Mouse (Mus musculus) cerebral cortex, adult 2 months (tissue): Measurements from ENCODE around the gene Esrrg.

Source experiments
- WGBS: fragments of 180-500 bp; shearing (Covaris S2); methylation state at CpG from one replicate; pipeline ENCODE4 v1.1.7; 2018; 5-methylcytosine and 5-hydroxymethylcytosine counted together

The Esrrg gene

DNA sequence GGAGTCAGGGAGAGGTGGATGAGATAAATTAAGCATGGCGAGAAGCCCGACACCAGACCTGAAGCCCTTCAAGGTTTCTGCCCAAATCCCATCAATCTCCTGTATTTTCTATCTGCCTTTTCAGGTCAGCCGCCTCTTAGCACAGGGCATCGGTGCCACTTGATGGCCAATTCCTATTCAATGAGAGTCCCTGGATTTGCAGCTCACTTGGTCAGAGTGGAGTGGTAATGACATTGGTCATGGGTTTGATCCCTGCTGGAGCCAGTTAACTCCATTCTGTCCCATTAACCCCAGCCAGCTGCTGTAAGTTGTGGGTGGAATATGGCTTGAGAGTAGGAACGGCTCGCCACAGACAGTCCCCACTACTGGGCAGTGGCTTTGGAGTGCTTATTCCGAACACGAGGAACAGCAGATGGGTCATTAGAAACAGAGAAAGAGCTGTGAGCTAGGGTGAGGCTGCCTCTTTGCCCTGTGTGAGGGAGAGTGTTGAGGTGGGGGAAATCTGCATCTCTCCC, 101.9 kb downstream of the Esrrg start:
- 92% methylated on average over 8 of the region's 8 CpGs for WGBS

- WGBS, result 55% methylated on average over 3 of the region's 3 CpGs
These were observed 112.4 kb downstream of the Esrrg start for GRCm38 (mm10) chr1:187721035-187721434.

GRCm38 (mm10) chr1:187722016-187722415, 113.4 kb downstream of the Esrrg start:
- WGBS, result 56% methylated on average over 9 of the region's 9 CpGs

GRCm38 (mm10) chr1:187724651-187725050, 116.1 kb downstream of the Esrrg start:
- 56% methylated on average over 1 of the region's 1 CpGs for WGBS

GRCm38 (mm10) chr1:187725351-187725750, 116.8 kb downstream of the Esrrg start:
- WGBS, result 92% methylated on average over 1 of the region's 1 CpGs

DNA sequence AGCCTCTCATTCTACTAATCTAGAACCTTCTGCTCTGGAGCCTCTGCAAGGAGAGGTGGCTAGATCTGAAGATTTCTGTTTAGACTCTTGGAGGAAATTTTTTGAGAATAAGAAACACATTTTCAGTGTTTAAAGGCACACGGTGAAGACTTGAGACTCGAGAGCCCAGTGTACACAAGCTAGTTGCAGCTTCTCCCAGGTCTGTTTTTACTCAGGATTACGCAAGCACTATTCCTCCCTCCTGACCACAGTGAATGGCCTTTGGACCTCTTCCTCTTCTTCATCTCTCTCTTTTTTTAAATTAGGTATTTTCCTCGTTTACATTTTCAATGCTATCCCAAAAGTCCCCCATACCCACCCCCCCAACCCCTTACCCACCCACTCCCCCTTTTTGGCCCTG, 122.6 kb downstream of the Esrrg start:
- whole genome bisulfite sequencing, result 94% methylated on average over 4 of the region's 4 CpGs

DNA sequence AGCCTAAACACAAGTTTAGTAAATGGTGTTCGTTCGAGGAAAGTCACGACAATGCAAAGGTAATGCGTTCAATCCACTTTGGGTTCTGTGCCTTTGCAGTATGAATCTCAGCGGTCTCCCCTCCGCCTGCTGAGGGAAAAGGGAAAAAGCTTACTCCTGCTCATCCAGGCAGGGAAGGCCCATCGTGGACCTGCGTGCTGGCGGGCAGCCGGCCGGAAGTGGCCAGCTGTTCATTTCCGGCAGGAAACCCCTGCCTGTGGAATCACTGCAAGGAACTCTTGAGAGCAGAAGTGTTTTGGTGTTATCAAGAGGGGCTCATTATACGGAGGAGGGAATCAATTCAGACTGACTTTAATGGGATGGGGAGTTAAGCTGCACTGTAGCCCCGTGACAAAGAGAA, 127.9 kb downstream of the Esrrg start:
- 70% methylated on average over 14 of the region's 14 CpGs for WGBS

DNA sequence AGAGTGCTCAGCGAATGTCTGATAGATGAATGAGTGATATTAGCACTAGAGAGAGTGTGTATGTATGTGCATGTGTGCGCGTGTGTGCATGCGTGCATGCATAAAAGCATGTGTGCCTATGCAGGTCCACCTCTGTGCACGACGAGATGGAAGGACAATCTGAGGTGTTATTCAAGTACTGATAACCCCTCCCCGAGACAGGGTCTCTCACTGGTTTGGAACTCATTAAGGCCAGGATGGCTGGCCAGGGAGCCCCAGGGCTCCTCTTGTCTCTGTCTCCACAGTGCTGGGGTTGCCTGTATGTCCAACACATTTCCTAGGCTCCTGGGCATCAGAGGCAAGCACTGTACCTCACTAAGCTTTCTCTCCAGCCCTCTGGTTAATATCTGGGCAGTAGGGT, 128.7 kb downstream of the Esrrg start:
- 96% methylated on average over 7 of the region's 7 CpGs for WGBS

- WGBS, result 73% methylated on average over 12 of the region's 12 CpGs
These were observed 131.9 kb downstream of the Esrrg start for GRCm38 (mm10) chr1:187740531-187740930.

GRCm38 (mm10) chr1:187741306-187741705, 132.7 kb downstream of the Esrrg start:
- 93% methylated on average over 7 of the region's 7 CpGs for WGBS

- 87% methylated on average over 8 of the region's 8 CpGs for WGBS
These were observed 133.5 kb downstream of the Esrrg start for GRCm38 (mm10) chr1:187742071-187742470.

DNA sequence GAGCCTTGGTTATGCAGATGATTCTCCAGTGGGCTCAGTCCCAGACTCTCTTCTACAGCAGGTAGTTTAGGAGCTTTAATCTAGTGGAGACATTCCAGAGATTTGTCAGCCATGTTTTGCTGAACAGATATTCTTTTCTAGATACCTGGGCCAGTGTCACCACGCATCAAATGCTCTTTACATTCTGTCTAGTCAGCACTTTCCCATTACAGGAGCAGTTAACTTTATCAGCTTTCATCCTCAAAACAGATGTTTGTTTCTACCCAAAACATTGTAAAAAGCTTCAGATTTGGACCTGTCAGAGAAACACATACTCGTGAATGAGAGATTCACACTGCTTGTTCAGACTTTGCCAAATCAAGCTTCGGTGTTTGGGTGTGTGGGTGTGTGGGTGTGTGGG, 140.7 kb downstream of the Esrrg start:
- 73% methylated on average over 3 of the region's 3 CpGs for WGBS

- 68% methylated on average over 5 of the region's 5 CpGs for WGBS
These were observed 141.3 kb downstream of the Esrrg start for GRCm38 (mm10) chr1:187749931-187750330.

DNA sequence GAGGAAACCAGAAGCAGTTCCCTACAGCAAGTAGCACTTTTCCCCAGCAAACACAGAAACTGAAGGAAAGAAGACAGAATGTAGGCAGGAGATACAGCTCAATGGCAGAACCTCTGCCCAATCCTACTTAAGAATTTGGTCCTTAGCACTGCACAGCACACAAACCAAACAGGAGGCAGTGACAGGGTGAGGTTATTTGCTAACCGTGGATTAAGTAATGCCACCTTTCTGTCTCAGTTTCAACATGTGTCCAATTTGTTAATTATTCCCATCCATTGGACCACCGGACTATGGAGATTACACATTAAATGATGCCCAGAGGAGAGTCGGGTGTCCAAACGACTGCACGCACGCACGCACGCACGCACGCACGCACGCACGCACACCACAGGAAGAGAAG, 146.9 kb downstream of the Esrrg start:
- WGBS, result 93% methylated on average over 13 of the region's 13 CpGs

DNA sequence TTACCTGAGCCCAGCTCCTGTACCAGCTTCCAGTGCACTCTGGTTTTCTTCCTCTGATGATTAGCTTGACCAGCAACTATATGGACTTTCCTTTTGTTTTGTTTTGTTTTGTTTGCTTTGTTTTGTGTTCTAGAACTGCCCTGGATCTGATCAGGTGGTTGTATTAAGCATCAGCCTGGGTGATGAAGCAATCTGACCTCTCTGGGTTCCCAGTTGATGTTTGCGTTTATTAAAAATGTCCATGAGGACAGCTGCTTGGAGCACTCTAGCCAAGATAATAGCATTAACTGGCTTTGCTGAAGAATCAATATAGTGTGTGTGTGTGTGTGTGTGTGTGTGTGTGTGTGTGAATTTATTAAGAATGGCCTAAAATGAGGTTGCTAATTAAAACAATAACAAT, 149.4 kb downstream of the Esrrg start:
- 86% methylated on average over 1 of the region's 1 CpGs for WGBS

DNA sequence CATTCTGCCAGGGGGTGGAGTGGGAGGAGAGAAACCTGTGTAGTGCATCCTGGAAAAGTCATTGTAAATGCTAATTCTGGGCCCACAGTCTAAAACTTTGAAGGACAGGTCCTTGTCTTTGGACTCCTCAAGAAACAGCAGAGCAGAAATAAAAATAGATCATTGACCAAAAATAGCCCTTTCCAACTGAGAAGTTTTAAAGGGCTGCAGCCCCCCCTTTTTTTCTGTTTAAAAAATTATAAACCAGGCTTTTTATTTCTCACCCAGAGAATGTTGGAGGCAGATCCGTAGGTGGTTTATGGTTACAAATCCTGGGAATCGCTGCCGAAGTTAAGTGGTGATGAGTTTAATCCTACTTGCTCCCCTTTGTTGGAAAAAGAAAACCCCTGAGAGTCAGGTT, 150.0 kb downstream of the Esrrg start:
- 35% methylated on average over 3 of the region's 3 CpGs for WGBS

DNA sequence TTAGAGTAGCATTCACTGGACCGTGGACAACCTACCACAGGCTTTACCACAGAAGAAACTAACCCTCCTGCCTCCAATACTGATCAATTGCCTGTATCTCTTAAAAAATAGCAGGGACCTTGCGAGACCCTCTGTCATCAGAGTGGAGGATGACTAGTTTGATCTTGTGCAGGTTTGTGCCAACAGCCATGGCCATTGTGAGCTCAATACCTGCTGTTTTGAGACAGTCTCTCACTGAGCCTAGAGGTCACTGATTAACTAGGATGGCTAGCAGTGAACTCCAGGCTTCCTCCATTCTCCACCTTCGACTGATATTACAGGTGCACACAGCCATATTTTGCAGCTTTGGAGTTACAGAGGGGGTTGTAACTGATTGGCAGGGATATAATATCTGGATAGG, 150.9 kb downstream of the Esrrg start:
- 89% methylated on average over 3 of the region's 3 CpGs for WGBS

GRCm38 (mm10) chr1:187762641-187763450, 154.3 kb downstream of the Esrrg start:
- WGBS, result 77% methylated on average over 5 of the region's 5 CpGs

DNA sequence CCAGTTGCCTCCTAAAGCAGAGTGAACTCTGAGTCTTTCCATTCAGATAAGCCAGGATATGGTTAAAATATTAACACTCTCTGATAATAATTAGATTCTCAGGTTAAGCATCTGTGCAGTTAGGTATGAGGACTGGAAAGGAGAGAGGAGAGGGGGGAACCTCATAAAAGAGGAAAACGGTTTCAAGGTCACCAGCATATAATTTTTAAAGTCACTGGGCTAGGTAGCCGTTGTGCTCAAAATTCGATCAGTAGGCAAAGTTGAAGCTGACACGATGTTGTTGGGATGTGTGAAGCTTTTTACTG, 154.8 kb downstream of the Esrrg start:
- 90% methylated on average over 4 of the region's 4 CpGs for WGBS

- 83% methylated on average over 3 of the region's 3 CpGs for WGBS
These were observed 155.2 kb downstream of the Esrrg start for GRCm38 (mm10) chr1:187763821-187764220.

GRCm38 (mm10) chr1:187765577-187765976, 157.0 kb downstream of the Esrrg start:
- 74% methylated on average over 5 of the region's 5 CpGs for WGBS

DNA sequence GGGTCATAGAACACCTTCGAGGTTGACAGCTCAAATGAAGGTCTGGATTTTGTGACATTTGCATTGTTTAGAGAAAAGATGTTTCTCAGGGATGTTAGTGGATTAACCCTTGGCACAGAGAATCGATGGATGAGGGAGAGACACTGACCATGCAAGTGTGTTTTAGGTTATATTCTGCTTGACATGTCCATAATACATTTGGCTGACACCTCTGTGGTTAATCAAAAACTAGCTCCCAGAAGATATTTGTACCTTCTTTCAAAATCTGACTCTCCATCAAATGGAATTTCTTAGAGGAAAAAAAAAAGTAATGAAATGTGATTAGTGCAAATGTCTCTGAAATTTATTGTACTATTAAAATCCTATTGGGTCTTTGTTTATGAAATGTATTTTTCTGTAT, 158.8 kb downstream of the Esrrg start:
- 80% methylated on average over 2 of the region's 2 CpGs for WGBS

DNA sequence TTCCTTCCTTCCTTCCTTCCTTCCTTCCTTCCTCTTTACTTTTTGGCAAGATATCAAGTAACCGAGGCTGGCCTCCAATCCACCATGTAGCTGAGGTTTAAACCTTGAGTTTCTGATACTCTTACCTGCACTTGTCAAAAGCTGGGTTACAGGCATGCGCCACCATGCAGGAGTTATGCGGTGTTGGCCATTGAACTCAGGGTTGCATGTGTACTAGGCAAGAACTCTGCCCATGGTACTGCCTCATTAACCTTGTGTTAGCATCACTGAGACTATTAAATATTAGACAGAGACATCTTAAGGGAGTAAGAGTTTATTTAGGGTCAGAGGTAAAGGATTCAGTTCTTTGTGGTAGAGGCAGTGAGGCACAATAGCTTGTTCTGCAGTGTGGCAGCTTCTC, 161.6 kb downstream of the Esrrg start:
- WGBS, result 95% methylated on average over 3 of the region's 3 CpGs

GRCm38 (mm10) chr1:187771067-187771466, 162.5 kb downstream of the Esrrg start:
- 73% methylated on average over 4 of the region's 4 CpGs for WGBS
